Mouse (Mus musculus) midbrain, embryonic 14.5 days (tissue): ENCODE data around the gene Cluh. TPM values are rescaled to one million over a fixed set of nuclear protein-coding genes. Genes with fewer than 3 reads are reported as not detected.

ENCODE experiments used
- ATAC-seq: fragments of 200-750 bp; cut with Nextera tagmentation; 2 replicates; pipeline ENCODE4 v1.8.0; 2017; ENCODE audit warnings: moderate number of reproducible peaks, moderate library complexity; ENCODE audit not compliant: low FRiP score, low TSS enrichment
- DNase-seq: peaks from one replicate; pipeline ENCODE4 v3.0.0-alpha.2; 2015
- H3K27ac ChIP-seq: fragments of 300-500 bp; sonication (generic); replicated peaks from 2 replicates; pipeline ENCODE4 v1.5.1; 2014; ENCODE audit warnings: mild to moderate bottlenecking, low read depth, low read length, moderate library complexity
- H3K27me3 ChIP-seq: fragments of 300-500 bp; sonication (generic); 2 replicates; pipeline ENCODE4 v1.6.1; 2014; ENCODE audit warnings: low read length, control low read depth, mixed read lengths; ENCODE audit not compliant: control insufficient read depth, insufficient read depth
- H3K36me3 ChIP-seq: fragments of 300-500 bp; sonication (generic); 2 replicates; pipeline ENCODE4 v1.6.1; 2014; ENCODE audit warnings: low read length, control low read depth; ENCODE audit not compliant: control insufficient read depth, insufficient read depth
- H3K4me1 ChIP-seq: fragments of 300-500 bp; sonication (generic); 2 replicates; pipeline ENCODE4 v1.6.1; 2014; ENCODE audit warnings: mild to moderate bottlenecking, antibody characterized with exemption, low read length, control low read depth; ENCODE audit not compliant: control insufficient read depth, insufficient read depth
- H3K4me2 ChIP-seq: fragments of 300-500 bp; sonication (generic); 2 replicates; pipeline ENCODE4 v1.6.1; 2014; ENCODE audit warnings: mild to moderate bottlenecking, low read length, moderate library complexity
- H3K4me3 ChIP-seq: fragments of 300-500 bp; sonication (generic); replicated peaks from 2 replicates; pipeline ENCODE4 v1.5.1; 2014; ENCODE audit warnings: low read depth, low read length
- H3K9ac ChIP-seq: fragments of 300-500 bp; sonication (generic); replicated peaks from 2 replicates; pipeline ENCODE4 v1.6.1; 2014; ENCODE audit warnings: mild to moderate bottlenecking, low read length, moderate library complexity
- H3K9me3 ChIP-seq: fragments of 300-500 bp; sonication (generic); 2 replicates; pipeline ENCODE4 v1.6.1; 2016; ENCODE audit warnings: low read length, control low read depth, mixed read lengths; ENCODE audit not compliant: control insufficient read depth
- WGBS: fragments of 180-500 bp; shearing (Covaris S2); extraction: QIAGEN DNeasy Blood & Tissue Kit; methylation state at CpG from one replicate; pipeline ENCODE4 v1.1.7; 2014; 5-methylcytosine and 5-hydroxymethylcytosine counted together
- polyA plus RNA-seq: library from polyadenylated mRNA; unstranded; fragments of >200 nt; fragmentation: Nextera tagmentation; extraction: Ambion mirVana; gene quantifications from 2 replicates; pipeline ENCODE4 v1.2.1, GENCODE M21; 2014

Cluh gene
- polyA plus RNA-seq = 13.7 and 14.4 TPM in 2 replicates

GRCm38 (mm10) chr11:74649095-74649646, at the start of gene Cluh:
Gene Cluh, plus strand, starts transcription at chr11:74649495.
- peak within 1 kb of the TSS; percentile 82 for H3K9ac ChIP-seq
- WGBS = under 1% methylated on average over 58 of the region's 58 CpGs
- peak; percentile 93 for ATAC-seq
- H3K4me2 ChIP-seq = peak within 1 kb of the TSS; percentile 96
- no peaks in the 10 kb centered on the region for H3K27me3 ChIP-seq
- H3K9me3 ChIP-seq = no peaks in the 10 kb centered on the region
- peak within 1 kb of the TSS; percentile 96 for H3K4me3 ChIP-seq
- no peaks in the 10 kb centered on the region for H3K36me3 ChIP-seq
- H3K4me1 ChIP-seq = peaks cover 28% of the 10 kb centered on the region
- peak within 1 kb of the TSS; percentile 66 for H3K27ac ChIP-seq
- peak; percentile 95 for DNase-seq

DNA sequence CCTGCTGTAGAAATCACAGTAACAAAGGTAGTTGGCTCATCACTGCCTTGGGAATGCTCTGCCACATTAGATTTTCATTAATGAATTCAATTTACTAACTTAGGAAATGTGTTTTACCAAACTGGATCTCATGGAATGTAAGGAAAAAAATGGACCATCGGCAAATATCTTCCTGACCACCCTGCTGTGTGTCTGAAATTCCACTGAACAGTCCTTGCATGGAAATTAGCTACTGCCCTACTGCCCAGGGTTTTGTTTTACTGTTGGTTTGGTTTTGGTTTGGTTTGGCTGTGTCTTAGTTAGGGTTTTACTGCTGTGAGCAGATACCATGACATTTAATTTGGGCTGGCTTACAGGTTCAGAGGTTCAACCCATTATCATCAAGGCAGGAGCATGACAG, 47.0 kb upstream of the Cluh start:
- no peak overlapping the region for H3K4me2 ChIP-seq
- H3K9me3 ChIP-seq = no peaks in the 10 kb centered on the region; the same call in 1 of the 2 replicates
- H3K27me3 ChIP-seq = no peaks in the 10 kb centered on the region
- H3K36me3 ChIP-seq = no peaks in the 10 kb centered on the region
- DNase-seq (no peak), ATAC-seq (no peak)
- no peaks in the 10 kb centered on the region for H3K4me1 ChIP-seq
- no peak overlapping the region for H3K9ac ChIP-seq
- H3K4me3 ChIP-seq = no peak overlapping the region
- no peak overlapping the region for H3K27ac ChIP-seq
- 93% methylated on average over 1 of the region's 1 CpGs for WGBS

DNA sequence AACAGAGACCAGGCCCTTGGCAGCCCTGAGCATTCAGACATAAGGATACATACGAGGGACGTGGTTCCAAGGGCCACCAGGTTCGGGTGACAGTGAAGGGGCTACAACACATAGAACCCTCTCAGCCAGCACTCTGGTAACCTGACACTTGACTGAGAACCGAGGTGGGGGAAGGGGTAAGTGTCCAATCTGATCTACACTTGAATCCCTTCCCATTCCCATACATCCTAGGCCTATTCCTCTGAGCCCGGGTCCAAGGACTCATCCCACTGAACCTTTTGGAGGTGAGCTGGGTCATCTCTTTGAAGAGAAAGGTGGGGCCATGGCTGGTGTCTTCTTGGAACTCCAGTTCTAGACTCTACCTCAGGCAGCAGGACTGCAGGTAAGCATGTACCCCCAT, 39.2 kb upstream of the Cluh start:
- WGBS = 33% methylated on average over 5 of the region's 5 CpGs
- peaks cover 27% of the 10 kb centered on the region for H3K27me3 ChIP-seq
- DNase-seq (no peak), ATAC-seq (no peak)
- H3K4me3 ChIP-seq = peak overlapping the region; percentile 43; the same call in 1 of the 2 replicates
- no peak overlapping the region for H3K9ac ChIP-seq
- H3K27ac ChIP-seq = no peak overlapping the region
- peak overlapping the region; percentile 85 for H3K4me2 ChIP-seq
- H3K36me3 ChIP-seq = no peaks in the 10 kb centered on the region
- H3K9me3 ChIP-seq = no peaks in the 10 kb centered on the region
- H3K4me1 ChIP-seq = no peaks in the 10 kb centered on the region

- WGBS = 1% methylated on average over 50 of the region's 50 CpGs
- DNase-seq (peak; percentile 69), ATAC-seq (no peak)
- H3K36me3 ChIP-seq = no peaks in the 10 kb centered on the region
- peak within 1 kb of the TSS; percentile 85 for H3K4me2 ChIP-seq
- peak within 1 kb of the TSS; percentile 43 for H3K4me3 ChIP-seq
- H3K4me1 ChIP-seq = no peaks in the 10 kb centered on the region
- H3K27ac ChIP-seq = no peak within 1 kb of the TSS
- no peaks in the 10 kb centered on the region for H3K9me3 ChIP-seq
- peaks cover 27% of the 10 kb centered on the region for H3K27me3 ChIP-seq
- peak within 1 kb of the TSS; percentile 51 for H3K9ac ChIP-seq
Measured at GRCm38 (mm10) chr11:74610545-74611176, 38.6 kb upstream of the Cluh start, which contains the start of gene Rap1gap2. Gene Rap1gap2, minus strand, starts transcription at chr11:74610915.

GRCm38 (mm10) chr11:74611437-74611836, 37.9 kb upstream of the Cluh start:
- no peak overlapping the region for H3K4me3 ChIP-seq

DNA sequence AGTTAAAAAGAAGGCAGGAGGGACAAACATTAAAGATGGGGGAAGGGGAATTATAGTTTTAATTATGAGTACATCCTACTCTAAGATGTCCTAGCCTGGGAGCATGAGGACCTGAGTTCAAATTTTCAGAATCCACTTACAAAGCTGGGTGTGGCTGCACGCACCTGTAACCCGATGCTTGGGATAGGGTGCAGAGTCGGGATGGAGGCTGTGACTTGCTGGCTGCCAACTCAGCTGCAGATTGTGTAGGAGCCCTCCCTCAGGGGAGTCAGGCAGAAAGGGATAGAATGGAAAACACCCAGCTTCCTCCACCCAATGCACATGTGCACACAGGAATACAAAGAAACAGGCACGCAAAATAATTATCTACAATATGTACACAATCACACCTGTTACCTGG, 35.9 kb upstream of the Cluh start:
- peaks cover 30% of the 10 kb centered on the region for H3K27me3 ChIP-seq
- WGBS = 68% methylated on average over 4 of the region's 4 CpGs
- no peak for ATAC-seq

More at GRCm38 (mm10) chr11:74611437-74611836, 37.9 kb upstream of the Cluh start:
- Histone ChIP-seq H3K4me2 (peak overlapping the region; percentile 85; the same call in 1 of the 2 replicates), H3K9me3 (no peaks in the 10 kb centered on the region), H3K4me1 (no peaks in the 10 kb centered on the region), H3K27ac (no peak overlapping the region), H3K27me3 (peaks cover 27% of the 10 kb centered on the region), H3K36me3 (no peaks in the 10 kb centered on the region), H3K9ac (no peak overlapping the region)
- ATAC-seq (no peak), DNase-seq (no peak)
- 16% methylated on average over 7 of the region's 7 CpGs for WGBS

DNA sequence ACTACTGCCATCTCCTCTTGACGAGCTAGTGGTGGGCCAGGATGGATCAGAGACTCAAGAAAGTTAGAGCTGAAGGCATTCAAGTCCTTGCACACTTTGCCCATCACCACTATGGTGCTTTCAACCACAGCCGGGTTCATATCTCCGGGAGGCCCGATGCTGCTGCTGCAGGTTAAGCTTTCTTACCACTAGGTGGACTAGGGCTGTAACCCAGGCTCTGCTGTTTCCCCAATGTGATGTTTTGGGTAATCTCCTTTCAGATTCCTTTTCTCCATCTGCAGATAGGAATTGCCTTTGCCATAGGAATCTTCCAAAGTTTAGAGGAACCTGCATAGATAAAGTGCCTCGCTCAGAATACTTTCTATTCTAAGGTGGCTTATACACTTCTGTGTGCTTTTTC, 33.7 kb upstream of the Cluh start:
- no peaks in the 10 kb centered on the region for H3K36me3 ChIP-seq
- peaks cover 6% of the 10 kb centered on the region; the same call in 1 of the 2 replicates for H3K4me1 ChIP-seq
- no peak overlapping the region for H3K4me2 ChIP-seq
- no peaks in the 10 kb centered on the region for H3K9me3 ChIP-seq
- H3K27ac ChIP-seq = no peak overlapping the region
- 58% methylated on average over 5 of the region's 5 CpGs for whole genome bisulfite sequencing
- no peak overlapping the region for H3K9ac ChIP-seq
- H3K4me3 ChIP-seq = no peak overlapping the region
- peaks cover 23% of the 10 kb centered on the region for H3K27me3 ChIP-seq
- no peak for ATAC-seq
- no peak for DNase-seq

More for the DNA sequence above, 35.9 kb upstream of the Cluh start:
- Histone ChIP-seq H3K9ac (no peak overlapping the region), H3K4me3 (no peak overlapping the region), H3K36me3 (no peaks in the 10 kb centered on the region), H3K4me2 (no peak overlapping the region), H3K27ac (no peak overlapping the region), H3K9me3 (no peaks in the 10 kb centered on the region), H3K4me1 (no peaks in the 10 kb centered on the region)
- no peak for DNase-seq

GRCm38 (mm10) chr11:74619201-74619955, 29.9 kb upstream of the Cluh start, which contains the start of gene Ccdc92b:
Gene Ccdc92b, plus strand, starts transcription at chr11:74619605.
- under 1% methylated on average over 63 of the region's 63 CpGs for WGBS
- Histone ChIP-seq H3K4me2 (peak within 1 kb of the TSS; percentile 66), H3K4me3 (peak within 1 kb of the TSS; percentile 54), H3K9ac (peak within 1 kb of the TSS; percentile 63), H3K27ac (0 out of 2 replicates have a peak within 1 kb of the TSS, but pooled peaks have one; percentile 49), H3K9me3 (no peaks in the 10 kb centered on the region), H3K4me1 (peaks cover 6% of the 10 kb centered on the region; the same call in 1 of the 2 replicates), H3K36me3 (0 out of 2 replicates have a peak, but pooled peaks cover 4% of the 10 kb centered on the region), H3K27me3 (peaks cover 9% of the 10 kb centered on the region; the same call in 1 of the 2 replicates)
- ATAC-seq (peak; percentile 79), DNase-seq (peak; percentile 84)
